ENCODE assay signal across 9 mouse cellular contexts in genomic region chrX:48138539-48139275, GRCm38 (mm10). TPM values are rescaled to one million over a fixed set of nuclear protein-coding genes. Genes with fewer than 3 reads are reported as not detected.
DNase-seq lines count a peak whose midpoint lies in the region; ATAC-seq and TF ChIP-seq lines count a peak whose summit lies in the region.
"Had no signal": no experiment of that assay in that cellular context is flagged by ENCODE, and none has a peak within 500 bp of the region (broad histone marks: within the 10 kb centered on the region; RNA-seq: fewer than 3 reads in every experiment).

No protein-coding gene starts in this region.

- no peak overlapping the region for H3K9ac ChIP-seq in lung, embryonic 16.5 days (ENCODE audit: low read length)
- H3K9ac ChIP-seq: hindbrain, embryonic 15.5 days had no signal

- no peak for ATAC-seq in lung, embryonic 16.5 days (ENCODE audit: low read depth)
- peak; percentile 49; the same call in 1 of the 2 replicates for ATAC-seq in monocyte, adult 5-6 weeks (replicated peaks; ENCODE audit: insufficient number of reproducible peaks, low FRiP score, low TSS enrichment, poor library complexity, severe bottlenecking)

- H3K27me3 ChIP-seq in lung, embryonic 16.5 days (ENCODE audit: control insufficient read depth, insufficient read depth, low read depth, low read length), result no peaks in the 10 kb centered on the region
- H3K27me3 ChIP-seq: hindbrain, embryonic 15.5 days had no signal

- H3K4me2 ChIP-seq in lung, embryonic 16.5 days (ENCODE audit: low read depth, low read length), result no peak overlapping the region
- H3K4me2 ChIP-seq: hindbrain, embryonic 15.5 days had no signal

- H3K4me3 ChIP-seq in lung, embryonic 16.5 days (ENCODE audit: low read length), result no peak overlapping the region
- H3K4me3 ChIP-seq: hindbrain, embryonic 15.5 days had no signal

- H3K9me3 ChIP-seq in lung, embryonic 16.5 days (ENCODE audit: control insufficient read depth, low read length), result no peaks in the 10 kb centered on the region
- H3K9me3 ChIP-seq: hindbrain, embryonic 15.5 days had no signal

- WGBS in lung, embryonic 16.5 days, result 43% methylated on average over 7 of the region's 7 CpGs

- TF ChIP-seq POLR2A in brain, embryonic 14.5 days (IDR thresholded peaks at IDR 0.05; ENCODE audit: borderline replicate concordance, extremely low read depth, insufficient read depth, insufficient read length, poor library complexity, severe bottlenecking), result no peak

- no peaks in the 10 kb centered on the region for H3K36me3 ChIP-seq in lung, embryonic 16.5 days (ENCODE audit: control insufficient read depth, insufficient read depth, low read length)
- H3K36me3 ChIP-seq: hindbrain, embryonic 15.5 days had no signal

- peaks cover 3% of the 10 kb centered on the region; the same call in 1 of the 2 replicates for H3K4me1 ChIP-seq in lung, embryonic 16.5 days (replicated peaks; ENCODE audit: control insufficient read depth, insufficient read depth, low read length)

- TF ChIP-seq CTCF in brain, embryonic 14.5 days (IDR thresholded peaks at IDR 0.05; ENCODE audit: borderline replicate concordance, extremely low read depth, insufficient read depth, insufficient read length), result no peak

- H3K27ac ChIP-seq in lung, embryonic 16.5 days (ENCODE audit: low read length), result peak overlapping the region; percentile 27; the same call in 1 of the 2 replicates
- H3K27ac ChIP-seq: hindbrain, embryonic 15.5 days had no signal

- no peak for DNase-seq in lung, adult 18-20 months
- DNase-seq in brain, embryonic 14.5 days (ENCODE audit: low read depth), result peak; percentile 65
- peak; percentile 75 for DNase-seq in induced T-regulatory cell, adult 2 months (ENCODE audit: low read depth)
- no peak for DNase-seq in urinary bladder, adult 2 months (ENCODE audit: low spot score)
- no peak for DNase-seq in right cerebral cortex, postnatal 36 days (ENCODE audit: low spot score in 2 of 2)
- DNase-seq in frontal cortex, postnatal 14 days (ENCODE audit: low spot score in 2 of 2), result no peak

RNA-seq across cellular contexts. Expression of gene Sash3, which starts 7.5 kb away (rescaled TPM):
- 4.1 and 6.7 TPM in 2 replicates for polyA plus RNA-seq in lung, embryonic 16.5 days (2015; fragmentation: Nextera tagmentation; extraction: Ambion mirVana)
- polyA plus RNA-seq in brain, embryonic 14.5 days (2012; rRNA removed), result 0.83 and 1.0 TPM in 2 replicates
- 193 to 270 TPM (median 209 TPM) in 3 replicates for total RNA-seq in monocyte, adult 5-6 weeks (2017)
- 2.9 and 3.0 TPM in 2 replicates for polyA plus RNA-seq in urinary bladder, adult 2 months (2012; rRNA removed)

RNA-seq across cellular contexts. Expression of gene Xpnpep2, which starts 30.2 kb away (rescaled TPM):
- 1.1 and 1.5 TPM in 2 replicates for polyA plus RNA-seq in lung, embryonic 16.5 days (2015; fragmentation: Nextera tagmentation; extraction: Ambion mirVana)
- 0.53 and 0.90 TPM in 2 replicates for polyA plus RNA-seq in brain, embryonic 14.5 days (2012; rRNA removed)
- total RNA-seq in monocyte, adult 5-6 weeks (2017), result not detected in 3 replicates
- 2.1 and 3.0 TPM in 2 replicates for polyA plus RNA-seq in urinary bladder, adult 2 months (2012; rRNA removed)

Comparison
In these comparisons a context has a peak if more than half of its experiments do, and no peak if none do; other contexts are left out.
1. DNase-seq: peak in brain, embryonic 14.5 days (single experiment) and induced T-regulatory cell, adult 2 months (single experiment); none in lung, adult 18-20 months (0 of 2), urinary bladder, adult 2 months (single experiment), right cerebral cortex, postnatal 36 days (0 of 2) and frontal cortex, postnatal 14 days (0 of 2).